Mouse (Mus musculus) CH12.LX (cell line): ENCODE data around the gene Mrps23. TPM values are rescaled to one million over a fixed set of nuclear protein-coding genes. Genes with fewer than 3 reads are reported as not detected.

Experiments used
- DNase-seq: peaks from one replicate; pipeline ENCODE4 v3.0.0-alpha.2; 2013; ENCODE audit errors: extremely low read depth
- H3K27ac ChIP-seq: 2 replicates; pipeline ENCODE4 v1.5.1; 2012; ENCODE audit warnings: low read depth, mild to moderate bottlenecking, control low read depth, moderate library complexity; ENCODE audit not compliant: insufficient read depth
- H3K27me3 ChIP-seq: replicated peaks from 2 replicates; pipeline ENCODE3; 2012; ENCODE audit warnings: inconsistent platforms
- H3K36me3 ChIP-seq, 2 experiments: replicated peaks in 1 of 2; 2 replicates each; pipeline versions ENCODE3 to v1.6.1; 2012; ENCODE audit warnings: inconsistent platforms in 1 of 2, low read length in 1 of 2, mild to moderate bottlenecking in 1 of 2, mixed read lengths in 1 of 2, moderate library complexity in 1 of 2; ENCODE audit not compliant: control insufficient read depth in 1 of 2, insufficient read depth in 1 of 2
- H3K4me1 ChIP-seq, 2 experiments: 2 replicates each; pipeline ENCODE4 v1.6.1; 2012; ENCODE audit warnings: inconsistent platforms in 1 of 2, moderate library complexity in 1 of 2; ENCODE audit not compliant: insufficient read depth in 2 of 2, control insufficient read depth in 1 of 2
- H3K4me2 ChIP-seq: 2 replicates; pipeline ENCODE4 v1.6.1; 2012; ENCODE audit warnings: low read depth, mild to moderate bottlenecking, control low read depth; ENCODE audit not compliant: poor library complexity, insufficient read depth, severe bottlenecking
- H3K4me3 ChIP-seq, 3 experiments: fragments of 150-350 bp in 1 of 3; sonication (generic) in 1 of 3; replicated peaks in 1 of 3; 2 replicates each; pipeline versions ENCODE3 to v1.5.1; 2011 to 2012; ENCODE audit warnings: low read depth in 2 of 3, low read length in 2 of 3, mild to moderate bottlenecking in 2 of 3, moderate library complexity in 2 of 3, control low read depth in 1 of 3, improper control_type of control experiment in 1 of 3, inconsistent platforms in 1 of 3, mixed read lengths in 1 of 3; ENCODE audit not compliant: poor library complexity in 1 of 3
- H3K79me2 ChIP-seq: replicated peaks from 2 replicates; pipeline ENCODE4 v1.6.1; 2012; ENCODE audit warnings: mild to moderate bottlenecking, moderate library complexity; ENCODE audit not compliant: control insufficient read depth, poor library complexity, insufficient read depth, severe bottlenecking; ENCODE audit errors: extremely low read depth
- H3K9ac ChIP-seq: 2 replicates; pipeline ENCODE4 v1.6.1; 2012; ENCODE audit warnings: low read depth, mild to moderate bottlenecking, control low read depth, moderate library complexity; ENCODE audit not compliant: insufficient read depth
- H3K9me3 ChIP-seq: replicated peaks from 2 replicates; pipeline ENCODE3; 2012; ENCODE audit warnings: low read length, inconsistent platforms, mixed read lengths
- BHLHE40 ChIP-seq: IDR thresholded peaks from 2 replicates; pipeline ENCODE4 v1.6.1; 2011; ENCODE audit warnings: mild to moderate bottlenecking, low read depth, low read length, improper control_type of control experiment
- CHD2 ChIP-seq: IDR thresholded peaks from 2 replicates; pipeline ENCODE4 v1.6.1; 2011; ENCODE audit warnings: low read length, improper control_type of control experiment
- CTCF ChIP-seq, 2 experiments: IDR thresholded peaks in 1 of 2; conservative IDR thresholded peaks in 1 of 2; 2 replicates each; pipeline ENCODE4 v1.5.1; 2011 to 2012; ENCODE audit warnings: low read depth in 2 of 2, low read length in 2 of 2, improper control_type of control experiment in 1 of 2, inconsistent platforms in 1 of 2, mild to moderate bottlenecking in 1 of 2, moderate library complexity in 1 of 2
- ELF1 ChIP-seq: IDR thresholded peaks from 2 replicates; pipeline ENCODE4 v1.6.1; 2014; ENCODE audit warnings: low read depth, mild to moderate bottlenecking, inconsistent platforms, low read length, improper control_type of control experiment
- EP300 ChIP-seq: IDR thresholded peaks from 2 replicates; pipeline ENCODE4 v1.6.1; 2011; ENCODE audit warnings: low read length, improper control_type of control experiment
- ETS1 ChIP-seq: conservative IDR thresholded peaks from 2 replicates; pipeline ENCODE4 v1.6.1; 2012; ENCODE audit warnings: low read depth, mild to moderate bottlenecking, inconsistent platforms, low read length, improper control_type of control experiment, moderate library complexity
- GABPA ChIP-seq: IDR thresholded peaks from 2 replicates; pipeline ENCODE4 v1.6.1; 2012; ENCODE audit warnings: low read depth, low read length, improper control_type of control experiment, inconsistent platforms; ENCODE audit not compliant: insufficient replicate concordance
- IRF4 ChIP-seq: IDR thresholded peaks from 2 replicates; pipeline ENCODE4 v1.6.1; 2014; ENCODE audit warnings: low read depth, mild to moderate bottlenecking, inconsistent platforms, low read length, improper control_type of control experiment
- JUN ChIP-seq: IDR thresholded peaks from 2 replicates; pipeline ENCODE4 v1.6.1; 2011; ENCODE audit warnings: low read depth, mild to moderate bottlenecking, low read length, improper control_type of control experiment, moderate library complexity; ENCODE audit not compliant: insufficient read depth
- JUND ChIP-seq: conservative IDR thresholded peaks from 2 replicates; pipeline ENCODE4 v1.6.1; 2011; ENCODE audit warnings: low read depth, low read length, improper control_type of control experiment
- MAX ChIP-seq: IDR thresholded peaks from 2 replicates; pipeline ENCODE4 v1.6.1; 2011; ENCODE audit warnings: low read length, improper control_type of control experiment
- MAZ ChIP-seq: IDR thresholded peaks from 2 replicates; pipeline ENCODE4 v1.6.1; 2012; ENCODE audit warnings: low read depth, mild to moderate bottlenecking, inconsistent platforms, low read length, improper control_type of control experiment, moderate library complexity
- MEF2A ChIP-seq: IDR thresholded peaks from 2 replicates; pipeline ENCODE4 v1.6.1; 2014; ENCODE audit warnings: low read depth, mild to moderate bottlenecking, inconsistent platforms, low read length, improper control_type of control experiment, borderline replicate concordance
- NRF1 ChIP-seq: IDR thresholded peaks from 2 replicates; pipeline ENCODE4 v1.6.1; 2014; ENCODE audit warnings: low read depth, mild to moderate bottlenecking, inconsistent platforms, low read length, improper control_type of control experiment, moderate library complexity
- PAX5 ChIP-seq: IDR thresholded peaks from 2 replicates; pipeline ENCODE4 v1.6.1; 2012; ENCODE audit warnings: low read length, inconsistent platforms, mixed read lengths
- POLR2A ChIP-seq: IDR thresholded peaks from 2 replicates; pipeline ENCODE4 v1.6.1; 2011; ENCODE audit warnings: low read depth, mild to moderate bottlenecking, improper control_type of control experiment, low read length
- POLR2AphosphoS2 ChIP-seq: IDR thresholded peaks from 2 replicates; pipeline ENCODE4 v1.6.1; 2011; ENCODE audit warnings: low read depth, low read length, improper control_type of control experiment
- RAD21 ChIP-seq: IDR thresholded peaks from 2 replicates; pipeline ENCODE4 v1.6.1; 2011; ENCODE audit warnings: low read depth, mild to moderate bottlenecking, low read length, improper control_type of control experiment, moderate library complexity
- RCOR1 ChIP-seq: conservative IDR thresholded peaks from 2 replicates; pipeline ENCODE4 v1.6.1; 2012; ENCODE audit warnings: low read depth, mild to moderate bottlenecking, inconsistent platforms, low read length, improper control_type of control experiment
- SMC3 ChIP-seq: IDR thresholded peaks from 2 replicates; pipeline ENCODE4 v1.6.1; 2011; ENCODE audit warnings: low read depth, low read length, improper control_type of control experiment
- TCF12 ChIP-seq: IDR thresholded peaks from 2 replicates; pipeline ENCODE4 v1.6.1; 2014; ENCODE audit warnings: low read depth, mild to moderate bottlenecking, inconsistent platforms, low read length, improper control_type of control experiment
- UBTF ChIP-seq: IDR thresholded peaks from 2 replicates; pipeline ENCODE4 v1.6.1; 2012; ENCODE audit warnings: low read depth, mild to moderate bottlenecking, inconsistent platforms, low read length, improper control_type of control experiment, moderate library complexity
- USF1 ChIP-seq: IDR thresholded peaks from 2 replicates; pipeline ENCODE4 v1.6.1; 2014; ENCODE audit warnings: low read depth, mild to moderate bottlenecking, inconsistent platforms, low read length, improper control_type of control experiment
- USF2 ChIP-seq: conservative IDR thresholded peaks from 2 replicates; pipeline ENCODE4 v1.6.1; 2011; ENCODE audit warnings: low read depth, low read length, improper control_type of control experiment
- ZC3H11A ChIP-seq: IDR thresholded peaks from 2 replicates; pipeline ENCODE4 v1.6.1; 2012; ENCODE audit warnings: low read depth, mild to moderate bottlenecking, inconsistent platforms, low read length, improper control_type of control experiment
- ZNF384 ChIP-seq: IDR thresholded peaks from 2 replicates; pipeline ENCODE4 v1.6.1; 2012; ENCODE audit warnings: low read depth, low read length, improper control_type of control experiment, inconsistent platforms
- dilution Hi-C: fragments of 300-500 bp; cut with MboI; formaldehyde crosslinking; loops from 2 replicates; pipeline ENCODE4 v1.14.3; 2020; ENCODE audit warnings: low sequenced_read_pairs; ENCODE audit not compliant: extremely low pct_unique_long_range_greater_than_20kb, extremely low pct_ligation_motif_present
- in situ Hi-C: fragments of 300-500 bp; cut with MboI; formaldehyde crosslinking; loops from 3 replicates; pipeline ENCODE4 v1.14.3; 2019; ENCODE audit warnings: low sequenced_read_pairs, low pct_ligation_motif_present, low pct_unique_long_range_greater_than_20kb, mixed read lengths
- polyA plus RNA-seq: library from polyadenylated mRNA; unstranded; fragments of >175 nt; gene quantifications from 2 replicates; pipeline ENCODE4 v1.2.1, GENCODE M21; 2012; ENCODE audit warnings: low read depth; ENCODE audit not compliant: insufficient read length
- total RNA-seq, 2 experiments: library from RNA; depleted of rRNA; stranded (reverse); fragments of 300-350 nt in 1 of 2; fragments of >200 nt in 1 of 2; gene quantifications; 2 replicates each; pipeline ENCODE4 v1.2.3; 2012 to 2014

Mrps23 gene
- total and polyA plus RNA-seq, 3 experiments = 185 to 233 (median 227) TPM

GRCm38 (mm10) chr11:88218155-88218554 lies 14.0 kb downstream of the Mrps23 start:
- dilution Hi-C loops = no loop called here
- no peak for TF ChIP-seq USF2
- no peak for TF ChIP-seq JUN
- no peak for TF ChIP-seq EP300
- no peak for TF ChIP-seq ETS1
- no peak for TF ChIP-seq MAX
- no peak for TF ChIP-seq POLR2A
- TF ChIP-seq GABPA = no peak
- TF ChIP-seq PAX5 = no peak
- no peak for TF ChIP-seq NRF1
- TF ChIP-seq SMC3 = no peak
- no peak for TF ChIP-seq TCF12
- TF ChIP-seq JUND = no peak
- no peak for TF ChIP-seq BHLHE40
- no peak for TF ChIP-seq MEF2A
- TF ChIP-seq ZC3H11A = no peak
- no peak for TF ChIP-seq CHD2

GRCm38 (mm10) chr11:88218586-88218985 lies 14.4 kb downstream of the Mrps23 start:
- Histone ChIP-seq H3K4me1 (peaks cover 8 to 12% of the 10 kb centered on the region in 2 experiments; a peak in 2 of 4 replicates), H3K9me3 (no peaks in the 10 kb centered on the region), H3K79me2 (no peaks in the 10 kb centered on the region), H3K4me2 (no peak overlapping the region), H3K27ac (no peak overlapping the region), H3K27me3 (no peaks in the 10 kb centered on the region), H3K9ac (no peak overlapping the region), H3K36me3 (no peaks in the 10 kb centered on the region), H3K4me3 (no peak overlapping the region)
- in situ Hi-C loops = no loop called here
- no peak for DNase-seq
- TF ChIP-seq ZNF384 = no peak
- no peak for TF ChIP-seq PAX5
- no peak for TF ChIP-seq TCF12
- no peak for TF ChIP-seq GABPA
- no peak for TF ChIP-seq UBTF
- TF ChIP-seq MAZ = no peak
- TF ChIP-seq ELF1 = no peak
- TF ChIP-seq MAX = no peak
- TF ChIP-seq RCOR1 = no peak
- no peak for TF ChIP-seq USF1
- no peak for TF ChIP-seq MEF2A
- no peak for TF ChIP-seq POLR2AphosphoS2
- TF ChIP-seq EP300 = no peak
- no peak for TF ChIP-seq POLR2A
- no peak for TF ChIP-seq CTCF (conservative IDR thresholded peaks at IDR 0.05 in 1 of 2, IDR thresholded peaks at IDR 0.05 in 1 of 2; ENCODE audit: low read depth in 2 of 2, low read length in 2 of 2)
- no peak for TF ChIP-seq JUND
- TF ChIP-seq RAD21 = no peak
- TF ChIP-seq IRF4 = no peak
- dilution Hi-C loops = no loop called here

More at GRCm38 (mm10) chr11:88218155-88218554, 14.0 kb downstream of the Mrps23 start:
- in situ Hi-C loops = no loop called here
- DNase-seq = no peak
- H3K9ac ChIP-seq = no peak overlapping the region
- H3K27ac ChIP-seq = no peak overlapping the region
- no peaks in the 10 kb centered on the region for H3K36me3 ChIP-seq
- H3K27me3 ChIP-seq = no peaks in the 10 kb centered on the region
- H3K4me1 ChIP-seq = peaks cover 8 to 12% of the 10 kb centered on the region in 2 experiments; a peak in 2 of 4 replicates
- no peaks in the 10 kb centered on the region for H3K9me3 ChIP-seq
- no peak overlapping the region for H3K4me3 ChIP-seq
- H3K4me2 ChIP-seq = no peak overlapping the region
- no peaks in the 10 kb centered on the region for H3K79me2 ChIP-seq
